Mouse (Mus musculus): ENCODE results near the gene Hipk4. TPM values are rescaled to one million over a fixed set of nuclear protein-coding genes. Genes with fewer than 3 reads are reported as not detected.

Hipk4 gene
- polyA plus RNA-seq, 1 experiment: 0.48 TPM

DNA sequence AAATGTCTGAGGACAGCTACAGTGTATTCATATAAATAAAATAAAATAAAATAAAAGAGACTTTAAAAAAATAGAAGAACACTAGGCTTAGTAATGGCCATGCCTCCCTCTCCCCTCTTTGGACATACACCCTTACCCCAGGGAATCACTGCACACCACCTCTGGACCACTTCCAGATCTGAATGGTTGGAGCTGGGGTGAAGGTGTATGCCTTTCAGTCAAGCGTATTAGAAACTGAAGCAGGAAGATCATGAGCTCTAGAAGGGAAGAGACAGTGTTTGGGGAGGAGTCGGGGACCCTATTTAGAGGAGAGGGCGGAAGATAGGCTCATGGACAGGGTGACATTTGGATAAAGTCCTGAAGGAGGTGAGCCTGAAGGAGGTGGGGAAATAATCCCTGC is 42.6 kb upstream of the Hipk4 start:
- 51% methylated on average over 3 of the region's 3 CpGs for WGBS
- Histone ChIP-seq H3K4me3 (ENCODE audit: insufficient read depth, low read depth, low read length) (peak overlapping the region; percentile 71), H3K27ac (ENCODE audit: insufficient read depth, low read depth, low read length) (peak overlapping the region; percentile 99)

DNA sequence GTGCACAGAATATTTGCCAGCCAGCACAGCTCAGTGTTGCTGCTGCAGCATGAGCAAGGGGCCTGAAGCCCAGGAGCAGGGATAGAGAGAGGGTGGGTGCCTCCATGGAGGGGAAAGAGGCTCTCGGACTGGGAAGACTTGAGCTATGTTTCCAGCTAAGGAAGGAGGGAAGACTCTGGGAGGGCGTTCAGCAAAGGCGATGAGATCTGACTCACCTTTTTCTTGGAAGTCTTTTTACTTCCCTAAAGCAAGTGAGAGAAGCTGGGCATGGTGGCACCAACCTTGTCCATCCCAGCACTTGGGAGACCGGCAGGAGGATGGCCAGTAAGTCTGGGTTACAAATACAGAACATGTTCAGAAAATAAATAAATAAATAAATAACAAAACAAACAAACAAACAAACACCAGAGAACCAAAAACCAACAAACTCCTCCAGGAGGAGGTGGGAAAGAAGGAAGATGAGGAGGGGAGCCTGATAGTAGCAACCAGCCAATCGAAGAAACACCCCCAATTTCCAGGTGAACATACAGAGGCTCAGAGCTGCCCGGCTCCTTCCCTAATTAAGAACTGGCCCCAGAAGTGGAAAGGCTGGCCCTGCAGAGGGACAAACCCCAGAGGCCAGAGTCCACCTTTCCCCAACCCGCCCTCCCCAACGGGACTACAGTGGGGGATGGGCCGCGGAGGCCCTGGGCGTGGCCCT is 42.0 kb upstream of the Hipk4 start:
- Histone ChIP-seq H3K4me3 (ENCODE audit: insufficient read depth, low read depth, low read length) (peak overlapping the region; percentile 71), H3K36me3 (ENCODE audit: control insufficient read depth, insufficient read depth, low read length) (no peaks in the 10 kb centered on the region), H3K4me1 (ENCODE audit: control insufficient read depth, insufficient read depth, low read length) (peaks cover 18% of the 10 kb centered on the region), H3K27ac (ENCODE audit: insufficient read depth, low read depth, low read length) (peak overlapping the region; percentile 99), H3K27me3 (replicated peaks; ENCODE audit: control insufficient read depth, insufficient read depth, low read length) (no peaks in the 10 kb centered on the region)
- 11% methylated on average over 11 of the region's 11 CpGs for WGBS
- DNase-seq: no peak
- no peak for TF ChIP-seq CTCF (conservative IDR thresholded peaks at IDR 0.05; ENCODE audit: insufficient read depth, insufficient read length, low read depth, low read length)
- TF ChIP-seq POLR2A (IDR thresholded peaks at IDR 0.05; ENCODE audit: low read depth, low read length): no peak

More for the DNA sequence above, 42.6 kb upstream of the Hipk4 start:
- TF ChIP-seq POLR2A (IDR thresholded peaks at IDR 0.05; ENCODE audit: low read depth, low read length) (no peak), CTCF (conservative IDR thresholded peaks at IDR 0.05; ENCODE audit: insufficient read depth, insufficient read length, low read depth, low read length) (no peak)
- peak; percentile 66 for DNase-seq
- H3K27me3 ChIP-seq (replicated peaks; ENCODE audit: control insufficient read depth, insufficient read depth, low read length): no peaks in the 10 kb centered on the region
- H3K4me1 ChIP-seq (ENCODE audit: control insufficient read depth, insufficient read depth, low read length): peaks cover 23% of the 10 kb centered on the region
- no peaks in the 10 kb centered on the region for H3K36me3 ChIP-seq (ENCODE audit: control insufficient read depth, insufficient read depth, low read length)

DNA sequence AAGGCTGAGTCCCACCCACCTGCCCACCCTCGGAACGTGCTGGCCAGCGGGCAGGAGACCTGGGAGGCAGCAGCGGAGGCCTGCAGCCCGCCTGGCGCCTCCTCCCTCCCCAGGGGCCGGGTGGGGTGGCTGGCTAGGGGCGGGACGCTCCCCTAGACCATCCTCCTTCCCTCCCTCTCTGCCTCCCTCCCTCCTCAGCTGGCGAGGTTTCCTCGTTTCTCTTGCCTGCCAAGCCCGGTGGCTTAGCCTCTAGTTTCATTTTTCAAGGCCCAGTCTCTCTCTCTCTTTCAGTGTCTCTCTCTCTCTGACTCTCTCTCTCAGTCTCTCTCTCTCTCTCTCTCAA is 41.5 kb upstream of the Hipk4 start:
- Histone ChIP-seq H3K27me3 (replicated peaks; ENCODE audit: control insufficient read depth, insufficient read depth, low read length) (no peaks in the 10 kb centered on the region), H3K4me3 (ENCODE audit: insufficient read depth, low read depth, low read length) (peak overlapping the region; percentile 71; the same call in 1 of the 2 replicates), H3K4me1 (ENCODE audit: control insufficient read depth, insufficient read depth, low read length) (peaks cover 17% of the 10 kb centered on the region), H3K27ac (ENCODE audit: insufficient read depth, low read depth, low read length) (peak overlapping the region; percentile 91), H3K36me3 (ENCODE audit: control insufficient read depth, insufficient read depth, low read length) (no peaks in the 10 kb centered on the region)
- DNase-seq: peak; percentile 97
- TF ChIP-seq CTCF (conservative IDR thresholded peaks at IDR 0.05; ENCODE audit: insufficient read depth, insufficient read length, low read depth, low read length) (no peak), POLR2A (IDR thresholded peaks at IDR 0.05; ENCODE audit: low read depth, low read length) (peak; percentile 18)
- WGBS: 0% methylated on average over 9 of the region's 12 CpGs

DNA sequence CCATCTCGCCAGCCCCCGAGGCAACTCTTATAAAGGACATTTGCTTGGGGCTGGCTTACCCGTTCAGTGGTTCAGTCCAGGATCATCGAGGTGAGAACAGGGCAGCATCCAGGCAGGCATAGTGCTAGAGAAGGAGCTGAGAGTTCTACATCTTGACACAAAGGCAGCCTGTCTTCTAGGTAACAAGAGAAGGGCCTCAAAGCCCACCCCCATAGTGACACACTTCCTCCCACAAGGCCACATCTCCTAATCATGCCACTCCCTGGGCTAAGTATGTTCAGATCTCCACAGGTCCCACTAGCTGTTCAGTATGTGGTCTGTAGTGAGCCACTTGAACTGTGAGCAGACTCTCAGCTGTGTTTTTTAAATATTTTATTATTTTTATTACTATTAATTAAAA is 39.2 kb upstream of the Hipk4 start:
- Histone ChIP-seq H3K4me3 (ENCODE audit: insufficient read depth, low read depth, low read length) (no peak overlapping the region), H3K36me3 (ENCODE audit: control insufficient read depth, insufficient read depth, low read length) (no peaks in the 10 kb centered on the region), H3K27ac (ENCODE audit: insufficient read depth, low read depth, low read length) (no peak overlapping the region), H3K27me3 (replicated peaks; ENCODE audit: control insufficient read depth, insufficient read depth, low read length) (no peaks in the 10 kb centered on the region), H3K4me1 (ENCODE audit: control insufficient read depth, insufficient read depth, low read length) (peaks cover 14% of the 10 kb centered on the region)
- WGBS: 87% methylated on average over 4 of the region's 4 CpGs
- no peak for DNase-seq
- TF ChIP-seq CTCF (conservative IDR thresholded peaks at IDR 0.05; ENCODE audit: insufficient read depth, insufficient read length, low read depth, low read length): no peak
- no peak for TF ChIP-seq POLR2A (IDR thresholded peaks at IDR 0.05; ENCODE audit: low read depth, low read length)

DNA sequence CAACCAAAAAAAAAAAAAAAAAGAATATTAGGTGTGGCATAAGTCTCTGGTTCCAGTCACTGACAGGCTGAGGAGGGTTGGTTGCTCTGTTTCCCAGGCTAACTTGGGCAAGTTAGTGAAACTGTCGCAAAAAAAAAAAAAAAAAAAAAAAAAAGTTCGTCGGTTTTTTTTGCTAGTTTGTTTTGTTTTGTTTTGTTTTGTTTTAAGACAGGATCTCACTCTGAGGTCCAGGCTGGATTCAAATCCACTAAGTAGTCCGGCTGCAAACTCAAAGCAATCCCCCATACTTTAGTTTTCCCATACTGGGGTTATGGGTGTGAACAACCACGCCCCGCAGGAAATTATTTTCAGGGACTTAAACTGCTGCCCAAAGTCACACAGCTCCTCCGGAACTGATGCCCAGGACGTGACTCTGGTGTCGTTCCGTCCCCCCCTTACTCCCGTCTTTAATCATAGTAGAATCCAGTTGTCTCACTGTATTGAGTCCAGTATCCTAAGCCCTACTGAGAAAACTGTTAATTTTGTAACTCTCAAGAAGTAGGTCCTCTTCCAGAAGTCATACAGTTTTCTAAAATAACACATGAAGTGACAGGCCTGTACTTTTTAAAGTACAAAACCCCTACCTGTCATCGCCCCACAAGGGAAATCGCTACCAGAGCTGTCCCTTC is 36.8 kb upstream of the Hipk4 start:
- H3K4me3 ChIP-seq (ENCODE audit: insufficient read depth, low read depth, low read length): peak overlapping the region; percentile 57
- TF ChIP-seq CTCF (conservative IDR thresholded peaks at IDR 0.05; ENCODE audit: insufficient read depth, insufficient read length, low read depth, low read length) (no peak), POLR2A (IDR thresholded peaks at IDR 0.05; ENCODE audit: low read depth, low read length) (no peak)
- WGBS: 1% methylated on average over 13 of the region's 13 CpGs
- no peaks in the 10 kb centered on the region for H3K27me3 ChIP-seq (replicated peaks; ENCODE audit: control insufficient read depth, insufficient read depth, low read length)
- H3K27ac ChIP-seq (ENCODE audit: insufficient read depth, low read depth, low read length): peak overlapping the region; percentile 72
- peaks cover 10% of the 10 kb centered on the region for H3K4me1 ChIP-seq (ENCODE audit: control insufficient read depth, insufficient read depth, low read length)
- DNase-seq: peak; percentile 72
- no peaks in the 10 kb centered on the region; the same call in 1 of the 2 replicates for H3K36me3 ChIP-seq (ENCODE audit: control insufficient read depth, insufficient read depth, low read length)

DNA sequence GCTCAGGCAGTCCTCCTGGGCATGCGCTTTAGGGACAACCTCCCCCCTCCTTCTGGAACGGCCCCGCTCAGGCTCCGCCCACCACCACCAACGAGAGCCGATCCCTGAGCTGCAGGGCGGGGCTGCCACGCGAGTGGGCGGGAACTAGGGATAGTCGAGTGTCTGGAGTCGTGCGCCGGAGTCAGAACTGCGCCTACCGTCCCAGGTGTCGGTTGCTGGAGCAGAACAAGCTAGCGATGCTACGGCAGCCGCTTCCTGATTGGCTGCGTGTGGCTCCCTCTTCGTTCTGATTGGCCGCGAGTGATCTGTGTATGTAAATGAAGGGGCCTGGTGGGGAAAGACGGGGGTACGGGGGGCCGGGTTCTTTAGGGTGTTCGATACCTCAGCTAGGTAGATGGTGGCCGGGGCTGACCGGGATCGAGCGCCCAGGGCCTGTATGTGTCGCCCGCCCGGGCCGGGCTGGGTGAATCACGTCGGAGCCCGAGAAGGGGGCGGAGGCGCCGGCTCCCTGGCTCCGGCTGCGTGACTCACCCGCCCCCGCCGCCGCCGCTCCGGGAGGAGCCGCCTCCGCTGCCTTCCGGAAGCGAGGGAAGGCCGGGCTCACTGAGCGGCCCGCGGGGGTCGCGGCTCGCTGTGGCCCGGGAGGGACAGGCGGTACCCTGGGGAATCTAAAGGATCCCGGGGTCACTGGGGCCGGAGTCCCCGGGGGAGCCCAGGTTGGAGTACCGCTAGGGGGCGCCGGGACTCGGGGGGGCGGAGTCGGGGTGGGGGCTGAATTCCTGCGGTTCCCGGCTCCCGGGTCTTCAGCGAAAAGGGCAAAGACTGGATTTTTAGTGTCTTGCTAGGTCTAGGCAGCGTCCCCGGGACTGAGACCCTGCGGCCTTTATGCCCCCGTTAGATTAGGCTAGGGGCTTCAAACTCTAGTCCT is 36.0 kb upstream of the Hipk4 start, which contains the start of gene Sertad1:
Sertad1 (plus strand) TSS at position 141 of the 928 bp plus-strand sequence.
- peak; percentile 100 for DNase-seq
- TF ChIP-seq POLR2A (IDR thresholded peaks at IDR 0.05; ENCODE audit: low read depth, low read length): peak; percentile 100
- TF ChIP-seq CTCF (conservative IDR thresholded peaks at IDR 0.05; ENCODE audit: insufficient read depth, insufficient read length, low read depth, low read length): 0 out of 2 replicates have a peak, but pooled peaks have one; percentile 18
- Histone ChIP-seq H3K27ac (ENCODE audit: insufficient read depth, low read depth, low read length) (peak within 1 kb of the TSS; percentile 90), H3K4me3 (ENCODE audit: insufficient read depth, low read depth, low read length) (peak within 1 kb of the TSS; percentile 72), H3K27me3 (replicated peaks; ENCODE audit: control insufficient read depth, insufficient read depth, low read length) (no peaks in the 10 kb centered on the region), H3K4me1 (ENCODE audit: control insufficient read depth, insufficient read depth, low read length) (peaks cover 14% of the 10 kb centered on the region), H3K36me3 (ENCODE audit: control insufficient read depth, insufficient read depth, low read length) (no peaks in the 10 kb centered on the region; the same call in 1 of the 2 replicates)
- WGBS: 1% methylated on average over 75 of the region's 80 CpGs
